ENCODE assay signal across 7 mouse cellular contexts in genomic region chr9:120011533-120011932, GRCm38 (mm10). TPM values are rescaled to one million over a fixed set of nuclear protein-coding genes. Genes with fewer than 3 reads are reported as not detected.
A peak's percentile ranks its signal among the peaks of the same experiment; 100 is the strongest.
DNase-seq lines count a peak whose midpoint lies in the region; ATAC-seq lines count a peak whose summit lies in the region.

No protein-coding gene starts in this region.

- intact Hi-C loops in left cerebral cortex, postnatal 10 days (cut with DNase I): loop anchor here (2.0 to 5.0 kb wide), 2 partner anchors 29 to 49 kb away; no protein-coding TSS in a partner anchor

- H3K27ac ChIP-seq in hindbrain, embryonic 16.5 days (ENCODE audit: low read depth, low read length): peak overlapping the region; percentile 91

- H3K27me3 ChIP-seq in hindbrain, embryonic 16.5 days (replicated peaks; ENCODE audit: control insufficient read depth, insufficient read depth, low read length): no peaks in the 10 kb centered on the region

- H3K9me3 ChIP-seq in hindbrain, embryonic 16.5 days (ENCODE audit: control insufficient read depth, low read length): no peaks in the 10 kb centered on the region

- peaks cover 6% of the 10 kb centered on the region for H3K4me1 ChIP-seq in hindbrain, embryonic 16.5 days (ENCODE audit: control insufficient read depth, insufficient read depth, low read depth, low read length)

- WGBS in hindbrain, embryonic 16.5 days: under 1% methylated on average over 10 of the region's 10 CpGs

- H3K36me3 ChIP-seq in hindbrain, embryonic 16.5 days (ENCODE audit: control insufficient read depth, insufficient read depth, low read length): no peaks in the 10 kb centered on the region

- peak; percentile 63 for DNase-seq in T-cell, adult 2 months (ENCODE audit: low spot score)
- DNase-seq in cerebellum, adult 9-10 months: peak; percentile 89
- peak; percentile 52 to 77 for DNase-seq in frontal cortex, postnatal 36 days (ENCODE audit: low spot score in 2 of 2)
- peak; percentile 72 to 82 for DNase-seq in left cerebral cortex, postnatal 10 days (ENCODE audit: extremely low spot score in 1 of 2, low spot score in 2 of 2)
- peak; percentile 54 for DNase-seq in right cerebral cortex, postnatal 25 days

- peak overlapping the region; percentile 78 for H3K4me2 ChIP-seq in hindbrain, embryonic 16.5 days (ENCODE audit: low read length)

- ATAC-seq in hindbrain, embryonic 16.5 days: peak; percentile 74
- ATAC-seq in megakaryocyte progenitor cell, adult 5-6 weeks (replicated peaks; ENCODE audit: poor library complexity): peak; percentile 54

- H3K9ac ChIP-seq in hindbrain, embryonic 16.5 days (ENCODE audit: low read depth, low read length): peak overlapping the region; percentile 69

- peak overlapping the region; percentile 49 for H3K4me3 ChIP-seq in hindbrain, embryonic 16.5 days (ENCODE audit: low read length)

RNA-seq across cellular contexts. Expression of gene Xirp1, which starts 11.9 kb away (rescaled TPM):
- polyA plus RNA-seq in hindbrain, embryonic 16.5 days (2015; fragmentation: Nextera tagmentation; extraction: Ambion mirVana): 0.35 TPM in 1 of 2 replicates, not detected in the other
- total RNA-seq in left cerebral cortex, postnatal 10 days (2021): under 1 TPM in 1 of 2 experiments, not detected in 1; 0.11 TPM
- not detected in 2 replicates for total RNA-seq in megakaryocyte progenitor cell, adult 5-6 weeks (2015)
- total RNA-seq in megakaryocyte progenitor cell, adult 5-6 weeks (2017): not detected in 2 replicates

RNA-seq across cellular contexts. Expression of gene Csrnp1, which starts 27.1 kb away (rescaled TPM):
- 1.8 and 2.7 TPM in 2 replicates for polyA plus RNA-seq in hindbrain, embryonic 16.5 days (2015; fragmentation: Nextera tagmentation; extraction: Ambion mirVana)
- total RNA-seq in left cerebral cortex, postnatal 10 days (2021): 1 to 10 TPM; 7.6 to 8.7 TPM
- 9.0 and 12.3 TPM in 2 replicates for total RNA-seq in megakaryocyte progenitor cell, adult 5-6 weeks (2015)
- total RNA-seq in megakaryocyte progenitor cell, adult 5-6 weeks (2017): 13.3 and 18.9 TPM in 2 replicates

RNA-seq across cellular contexts. Expression of gene Cx3cr1, which starts 58.1 kb away (rescaled TPM):
- polyA plus RNA-seq in hindbrain, embryonic 16.5 days (2015; fragmentation: Nextera tagmentation; extraction: Ambion mirVana): 10.0 and 10.3 TPM in 2 replicates
- 10 to 100 TPM; 31.9 to 33.5 TPM for total RNA-seq in left cerebral cortex, postnatal 10 days (2021)
- total RNA-seq in megakaryocyte progenitor cell, adult 5-6 weeks (2015): 10.6 and 11.9 TPM in 2 replicates
- total RNA-seq in megakaryocyte progenitor cell, adult 5-6 weeks (2017): 10.8 and 13.9 TPM in 2 replicates

Comparison
In these comparisons a context has a peak if more than half of its experiments do, and no peak if none do; other contexts are left out.
1. Peak in every context shown above with its lines: DNase-seq, ATAC-seq, H3K4me3 ChIP-seq and H3K27ac ChIP-seq.